Mouse (Mus musculus) kidney, postnatal 36 days (tissue): ENCODE measurements around the gene Il6ra.
"Not testable (repeated sequence)": the region's sequence is repeated elsewhere in the genome, so short reads cannot be mapped to it uniquely, and the experiment has no call there.

Experiments
- DNase-seq, 2 experiments: peaks; one replicate each; pipeline ENCODE4 v3.0.0; 2021 to 2022; ENCODE audit warnings: mixed read lengths in 2 of 2

The Il6ra gene

GRCm38 (mm10) chr3:89874076-89874475 is 38.9 kb downstream of the Il6ra start:
- no peak for DNase-seq

GRCm38 (mm10) chr3:89872684-89873083 is 40.3 kb downstream of the Il6ra start:
- peak in 1 of 2 experiments; percentile 42 for DNase-seq

GRCm38 (mm10) chr3:89872209-89872608 is 40.8 kb downstream of the Il6ra start:
- DNase-seq = peak in 1 of 2 experiments; percentile 40

GRCm38 (mm10) chr3:89871339-89871914 is 41.6 kb downstream of the Il6ra start:
- no peak for DNase-seq

GRCm38 (mm10) chr3:89870472-89871271 is 42.3 kb downstream of the Il6ra start:
- no peak for DNase-seq

- DNase-seq = peak; percentile 45 to 53
Observed at GRCm38 (mm10) chr3:89869556-89869955, 43.4 kb downstream of the Il6ra start.

- DNase-seq = no peak
Observed at GRCm38 (mm10) chr3:89868956-89869355, 44.0 kb downstream of the Il6ra start.

GRCm38 (mm10) chr3:89868357-89868756 is 44.6 kb downstream of the Il6ra start:
- peak in 1 of 2 experiments; percentile 50 for DNase-seq

- DNase-seq = no peak
Observed at GRCm38 (mm10) chr3:89867651-89868050, 45.3 kb downstream of the Il6ra start.

GRCm38 (mm10) chr3:89865764-89866163 is 47.2 kb downstream of the Il6ra start:
- DNase-seq = no peak

GRCm38 (mm10) chr3:89865020-89865419 is 48.0 kb downstream of the Il6ra start:
- peak in 1 of 2 experiments; percentile 48 for DNase-seq

- peak; percentile 52 to 73 for DNase-seq
Observed at GRCm38 (mm10) chr3:89863716-89864509, 49.1 kb downstream of the Il6ra start.

- DNase-seq = not testable (repeated sequence)
Observed at GRCm38 (mm10) chr3:89863276-89863675, 49.7 kb downstream of the Il6ra start.

GRCm38 (mm10) chr3:89862182-89862761 is 50.7 kb downstream of the Il6ra start:
- no peak for DNase-seq

GRCm38 (mm10) chr3:89861070-89861469 is 51.9 kb downstream of the Il6ra start:
- peak; percentile 67 to 74 for DNase-seq

- no peak for DNase-seq
Observed at GRCm38 (mm10) chr3:89860343-89860742, 52.7 kb downstream of the Il6ra start.

GRCm38 (mm10) chr3:89859936-89860335 is 53.1 kb downstream of the Il6ra start:
- no peak for DNase-seq

- no peak for DNase-seq
Observed at GRCm38 (mm10) chr3:89858888-89859287, 54.1 kb downstream of the Il6ra start.

- peak in 1 of 2 experiments; percentile 35 for DNase-seq
Observed at GRCm38 (mm10) chr3:89858123-89858522, 54.9 kb downstream of the Il6ra start.

- DNase-seq = peak in 1 of 2 experiments; percentile 56
Observed at GRCm38 (mm10) chr3:89857353-89857752, 55.6 kb downstream of the Il6ra start.

GRCm38 (mm10) chr3:89853752-89854151 is 59.2 kb downstream of the Il6ra start:
- DNase-seq = peak; percentile 75 to 85

GRCm38 (mm10) chr3:89848083-89848482 is 64.9 kb downstream of the Il6ra start:
- DNase-seq = no peak

GRCm38 (mm10) chr3:89847596-89847995 is 65.4 kb downstream of the Il6ra start:
- peak; percentile 82 to 85 for DNase-seq
